Mouse (Mus musculus): ENCODE results near the gene Tmx4.
"Not testable (repeated sequence)": the region's sequence is repeated elsewhere in the genome, so short reads cannot be mapped to it uniquely, and the experiment has no call there.

Tmx4 gene

DNA sequence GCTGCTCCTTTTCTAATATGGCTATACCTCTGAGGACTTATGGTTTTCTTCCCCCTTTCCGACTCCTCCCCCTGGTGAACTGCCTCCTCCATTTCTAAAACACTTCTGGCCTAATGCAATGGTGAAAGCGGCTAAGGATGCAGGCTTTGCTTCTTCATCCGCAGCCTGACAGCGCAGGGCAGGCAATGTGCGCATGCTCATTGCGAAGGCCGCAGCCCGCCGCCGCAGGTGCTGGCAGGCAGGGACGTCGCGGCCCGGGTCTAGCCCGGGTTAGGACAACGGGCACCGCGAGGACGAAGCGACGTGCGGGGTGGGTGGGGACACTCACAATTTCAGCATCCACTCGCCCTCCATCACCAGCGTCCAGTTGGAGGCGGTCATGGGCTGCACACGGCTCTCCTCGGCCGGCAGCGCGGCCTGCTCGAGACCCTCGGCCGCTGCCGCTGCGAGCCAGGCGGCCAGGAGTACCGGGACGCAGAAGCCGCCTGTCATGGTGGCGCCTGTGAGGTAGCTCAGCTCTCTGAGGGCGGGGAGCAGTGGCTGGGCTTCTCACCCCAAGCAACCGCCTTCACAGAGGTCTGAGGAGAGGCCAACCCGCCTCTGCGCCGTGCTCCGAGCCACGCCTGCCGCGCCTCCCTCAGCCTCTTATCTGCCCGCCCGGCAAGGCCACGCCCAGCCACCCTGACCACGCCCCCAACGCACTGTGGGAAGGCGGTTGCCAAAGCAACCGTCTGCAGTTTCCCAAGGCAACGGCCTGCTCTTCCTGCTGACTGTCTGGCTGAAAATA is at the start of gene Tmx4:
TSS of gene Tmx4 (minus strand) at position 632 of the 787 bp plus-strand sequence.
- DNase-seq = peak; percentile 98

DNA sequence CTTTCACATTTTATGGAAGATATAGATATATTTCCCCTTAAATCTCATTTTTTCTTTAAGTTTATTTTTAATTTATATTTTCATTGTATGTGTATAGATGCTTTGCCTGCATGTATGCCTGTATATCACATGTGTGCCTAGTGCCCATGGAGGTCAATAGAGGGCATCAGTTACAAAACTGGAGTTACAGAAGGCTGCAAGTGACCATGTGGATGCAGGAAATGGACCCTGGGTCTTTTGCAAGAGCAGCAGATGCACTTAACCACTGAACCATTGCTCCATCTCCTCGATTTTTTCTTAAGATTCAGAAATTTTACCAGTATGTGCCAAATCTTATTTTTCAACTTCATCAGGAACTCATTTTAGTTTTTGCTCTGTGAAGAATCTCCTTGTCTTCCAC is 48.2 kb upstream of the Tmx4 start:
- no peak for DNase-seq

DNA sequence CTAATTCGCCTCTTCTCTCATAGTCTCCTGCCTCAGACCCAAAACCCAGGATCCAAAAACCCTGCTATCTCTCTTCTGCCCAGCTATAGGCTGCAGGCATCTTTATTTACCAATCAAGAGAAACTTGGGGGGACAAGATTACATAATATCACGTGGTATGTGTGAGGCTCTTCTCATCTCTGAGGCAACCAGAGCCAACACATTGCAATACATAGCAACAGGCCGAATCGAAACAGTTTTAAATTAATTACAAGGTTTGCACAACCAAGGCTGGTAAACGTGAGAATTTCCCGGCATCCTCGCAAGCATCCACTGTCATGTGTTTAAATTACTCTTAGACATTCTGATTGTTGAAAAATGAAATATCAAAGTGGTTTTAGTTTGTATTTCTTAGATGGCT is 47.1 kb upstream of the Tmx4 start:
- DNase-seq = no peak

DNA sequence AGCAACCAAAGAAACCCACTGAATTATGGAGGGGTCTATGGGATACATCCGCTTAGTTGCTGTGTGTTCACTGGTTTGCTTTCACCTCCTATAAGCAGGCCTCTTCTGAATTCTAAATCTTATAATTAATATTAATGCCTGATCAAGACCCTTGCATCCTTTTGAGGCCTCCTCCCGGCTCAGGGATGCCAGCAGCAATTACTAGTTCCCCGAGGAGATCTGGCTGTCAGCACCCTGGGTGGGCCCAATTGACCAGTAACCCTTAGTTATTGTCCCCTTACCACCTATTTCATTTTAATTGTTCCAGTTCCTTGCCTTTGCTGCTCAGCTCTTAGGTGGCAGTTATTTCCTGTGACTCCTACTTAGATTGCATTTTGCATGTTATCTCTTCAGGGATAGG is 38.4 kb upstream of the Tmx4 start:
- DNase-seq = peak; percentile 25

DNA sequence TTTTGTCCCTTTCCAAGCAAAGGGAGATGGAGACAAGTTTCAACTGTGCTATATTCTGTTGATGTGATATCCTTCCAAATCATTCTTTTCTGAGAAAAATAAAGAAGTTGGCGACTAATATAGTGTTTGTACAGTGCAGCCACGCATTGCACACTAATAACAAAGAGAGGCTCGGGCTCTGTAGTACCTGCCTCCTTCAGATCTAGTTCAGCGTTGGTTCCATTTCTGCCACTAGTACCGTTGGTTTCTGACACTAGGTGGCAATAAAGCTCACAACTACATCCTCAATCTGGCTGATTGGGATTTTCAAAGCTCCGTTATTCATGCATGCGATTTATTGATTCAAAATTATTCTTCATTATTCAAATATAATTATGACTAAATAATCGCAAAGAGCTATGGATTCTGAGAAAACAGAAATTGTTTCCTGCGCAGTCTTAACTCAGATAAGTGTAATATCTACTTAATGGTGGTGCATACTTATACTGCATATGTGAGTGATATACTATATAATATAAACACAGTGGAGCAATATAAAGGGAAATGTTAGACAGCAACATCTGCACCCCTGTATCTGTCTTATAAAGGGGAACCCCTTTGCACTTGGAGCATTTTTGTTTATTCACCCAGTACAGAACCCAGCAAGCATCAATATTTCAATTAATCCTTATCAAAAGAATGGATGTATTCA is 37.5 kb upstream of the Tmx4 start:
- DNase-seq = peak; percentile 57

DNA sequence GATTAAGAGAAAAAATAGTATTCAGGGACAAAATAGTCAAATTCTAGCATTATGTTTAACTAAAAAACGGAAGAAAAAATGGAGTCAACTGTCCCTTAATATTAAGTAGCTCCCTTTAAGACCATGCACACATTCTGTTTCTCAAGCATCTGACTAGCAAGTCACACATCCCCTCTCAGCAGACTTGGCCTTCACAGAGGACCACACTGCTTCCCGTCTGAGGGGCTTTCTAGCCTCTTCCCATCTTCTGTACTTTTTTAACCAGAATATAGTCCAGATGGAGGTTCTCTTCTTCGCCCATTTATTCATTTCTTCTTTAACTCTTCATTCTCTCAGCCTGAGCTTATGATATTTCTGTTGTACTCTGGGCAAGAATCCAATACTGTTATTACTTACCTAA is 35.6 kb upstream of the Tmx4 start:
- no peak for DNase-seq

DNA sequence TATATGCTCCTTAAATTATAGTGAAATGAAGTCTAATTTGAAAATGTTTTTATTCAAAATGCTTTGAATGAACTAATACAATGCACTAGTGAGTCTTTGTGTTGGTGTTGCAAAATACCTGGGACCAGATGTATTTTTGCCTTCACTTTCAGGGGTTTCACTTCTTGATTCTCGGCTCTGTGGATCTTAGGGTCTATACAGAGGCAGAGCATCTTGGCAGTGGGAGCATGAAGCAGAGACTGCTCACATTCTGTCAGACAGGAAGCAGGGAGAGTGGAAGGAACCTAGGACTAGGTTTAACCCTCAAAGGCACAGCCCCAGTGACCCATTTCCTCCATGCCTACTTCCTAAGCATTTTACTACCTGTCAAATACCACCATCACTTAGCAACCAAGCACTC is 31.5 kb upstream of the Tmx4 start:
- DNase-seq = no peak

DNA sequence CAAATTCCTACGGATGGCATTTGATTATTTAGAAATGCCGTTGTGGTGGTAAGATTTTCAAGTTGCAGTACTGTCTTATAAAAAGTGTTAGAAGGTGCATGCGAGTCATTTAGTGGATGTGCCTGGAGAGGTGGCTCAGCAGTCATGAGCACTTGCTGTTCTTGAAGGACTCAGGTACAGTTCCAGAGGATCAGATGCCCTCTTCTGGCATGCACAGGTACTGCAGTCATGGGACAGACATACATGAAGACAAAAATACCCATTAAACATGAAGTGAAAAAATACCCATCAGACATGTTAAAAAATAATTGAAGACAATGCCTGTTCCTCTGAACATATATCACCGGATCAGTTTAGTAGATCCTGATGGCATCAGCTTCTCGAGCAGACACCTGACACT is 29.7 kb upstream of the Tmx4 start:
- peak; percentile 47 for DNase-seq

DNA sequence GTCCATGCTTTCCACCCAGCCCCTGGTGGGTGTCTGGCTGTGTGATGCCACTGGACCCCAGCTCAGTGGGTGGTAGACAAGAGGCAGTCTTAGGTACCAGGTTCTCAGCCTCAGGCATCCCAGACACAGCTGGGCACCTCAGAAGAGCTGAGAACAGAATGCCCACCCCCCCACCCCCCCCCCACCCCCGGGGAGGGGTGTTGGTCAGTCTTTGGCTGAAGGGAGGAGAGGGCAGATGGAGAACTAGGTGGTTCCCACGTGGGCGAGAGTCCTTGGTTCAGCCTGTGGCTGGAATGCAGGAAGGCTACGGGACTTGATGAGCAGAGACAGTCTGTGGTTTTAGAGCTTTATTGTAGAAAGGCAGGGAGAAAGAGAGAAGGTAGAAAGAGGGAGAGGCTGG is 12.5 kb upstream of the Tmx4 start:
- DNase-seq = no peak

DNA sequence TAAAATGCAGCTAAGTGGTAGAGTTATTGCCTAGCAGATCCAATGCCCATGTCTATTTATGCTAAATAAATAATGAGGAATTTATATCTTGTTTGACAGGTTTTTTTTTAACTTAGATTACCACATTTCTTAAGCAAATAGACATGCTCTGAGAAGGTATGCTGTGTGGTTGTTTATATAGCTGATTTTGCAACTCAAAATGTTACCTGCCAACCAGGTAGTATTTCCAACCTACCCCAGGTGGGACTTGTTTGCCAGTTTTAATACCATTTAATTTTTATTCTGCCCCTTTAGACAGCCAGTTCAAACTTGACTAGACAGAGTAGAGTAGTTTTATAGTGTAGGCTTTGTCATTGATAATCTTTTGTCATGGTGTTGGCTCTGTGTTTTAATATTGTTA is 10.7 kb upstream of the Tmx4 start:
- no peak for DNase-seq

DNA sequence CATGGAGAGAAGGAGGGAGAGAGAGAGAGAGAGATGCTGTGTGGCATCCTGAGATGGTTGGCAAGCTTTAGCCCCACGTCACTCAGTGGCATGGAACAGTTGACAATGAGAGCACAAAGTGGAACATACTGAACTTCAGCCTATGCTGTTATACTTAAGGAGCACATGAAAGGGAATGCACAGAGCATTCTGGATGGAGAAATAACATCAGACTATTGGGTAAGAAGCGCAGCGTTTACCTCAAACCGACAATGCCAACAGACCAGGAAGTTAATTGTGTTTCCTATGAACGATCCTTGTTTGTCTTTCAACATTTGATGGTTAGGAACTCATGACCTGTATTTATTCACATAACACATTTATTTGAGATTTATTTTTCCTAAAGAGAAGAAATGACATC is 8.8 kb upstream of the Tmx4 start:
- no peak for DNase-seq

DNA sequence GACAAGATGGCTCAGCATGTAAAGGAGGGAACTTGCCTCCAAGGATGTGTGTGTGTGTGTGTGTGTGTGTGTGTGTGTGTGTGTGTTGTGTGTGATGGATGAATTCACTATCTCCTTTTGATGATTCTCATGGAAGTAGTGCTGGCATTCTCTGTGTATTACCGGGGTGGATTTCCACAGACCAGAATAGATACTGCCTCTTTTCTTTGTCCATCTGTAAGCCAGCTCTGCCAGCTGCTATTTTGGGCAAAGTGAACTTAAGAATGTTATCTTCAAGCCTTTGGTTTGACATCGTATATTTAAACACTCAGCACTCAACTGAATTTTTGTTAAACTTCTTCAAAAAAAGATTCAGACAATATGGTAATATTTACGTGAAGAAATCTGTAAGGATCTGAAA is 5.1 kb upstream of the Tmx4 start:
- no peak for DNase-seq

DNA sequence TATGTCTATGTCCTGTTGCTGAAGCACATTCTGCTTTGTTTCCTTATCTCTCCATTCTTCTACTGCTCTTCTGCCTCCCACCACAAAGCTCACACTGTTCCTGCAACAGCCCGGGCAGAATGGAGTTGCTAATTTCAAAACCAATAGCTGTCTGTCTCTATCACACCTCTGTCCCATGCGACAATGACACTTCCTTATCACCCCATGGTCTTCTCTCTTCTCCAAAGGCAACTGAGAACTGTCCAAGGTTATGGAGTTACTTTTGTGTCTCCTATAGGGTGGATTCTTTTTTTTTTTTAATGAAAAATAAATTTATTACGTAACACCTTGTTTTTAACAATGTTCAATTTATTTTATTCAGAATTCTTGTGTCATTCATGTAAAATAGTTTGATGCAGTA is 1.8 kb upstream of the Tmx4 start:
- DNase-seq = no peak

DNA sequence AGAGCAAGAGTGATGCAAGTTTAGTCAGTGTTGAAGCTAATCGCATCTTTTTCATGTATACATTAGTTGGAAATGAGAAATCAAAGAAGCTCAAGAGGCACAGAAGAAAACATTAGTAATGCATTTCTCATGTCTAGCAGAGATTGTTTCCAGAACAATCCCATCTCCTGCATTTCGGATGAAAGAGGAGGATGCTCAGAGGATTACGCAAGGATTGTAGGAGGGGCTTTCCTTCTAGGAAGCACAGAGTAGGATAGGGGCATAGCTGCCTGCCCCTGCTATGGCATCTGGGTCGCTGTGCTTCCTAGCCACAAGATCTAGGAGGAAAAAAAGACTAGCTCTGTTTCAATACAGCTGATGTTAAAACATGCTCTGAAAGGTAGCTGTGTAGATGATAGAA is 1.2 kb upstream of the Tmx4 start:
- DNase-seq = peak; percentile 17

DNA sequence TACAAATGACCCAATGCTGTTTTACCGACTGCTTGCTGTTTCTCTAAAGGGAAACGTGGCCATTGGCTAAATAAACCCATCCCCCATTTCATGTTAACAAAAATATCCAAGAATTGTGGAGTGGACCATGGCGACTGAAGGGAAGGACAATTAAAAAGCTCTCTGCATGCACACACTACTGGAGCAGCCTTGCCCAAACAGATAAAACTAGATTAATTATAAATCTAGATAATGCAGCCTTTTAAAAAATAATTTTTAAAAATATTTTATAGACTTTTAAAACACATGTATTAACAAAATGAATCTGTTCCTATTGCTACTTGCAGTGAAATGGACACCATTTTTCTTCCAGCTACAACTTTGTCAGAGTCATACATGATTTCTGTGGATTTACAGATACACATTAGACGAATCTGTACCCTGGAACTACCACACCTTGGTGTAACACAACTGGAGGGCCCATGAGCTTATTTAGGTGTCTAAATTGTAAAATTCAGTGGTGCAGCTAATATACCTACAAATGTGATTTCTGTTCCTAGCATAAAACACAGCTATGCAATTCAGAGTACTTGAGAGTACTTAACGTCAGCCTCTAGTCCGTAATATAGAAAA is 462 bp upstream of the Tmx4 start:
- no peak for DNase-seq

DNA sequence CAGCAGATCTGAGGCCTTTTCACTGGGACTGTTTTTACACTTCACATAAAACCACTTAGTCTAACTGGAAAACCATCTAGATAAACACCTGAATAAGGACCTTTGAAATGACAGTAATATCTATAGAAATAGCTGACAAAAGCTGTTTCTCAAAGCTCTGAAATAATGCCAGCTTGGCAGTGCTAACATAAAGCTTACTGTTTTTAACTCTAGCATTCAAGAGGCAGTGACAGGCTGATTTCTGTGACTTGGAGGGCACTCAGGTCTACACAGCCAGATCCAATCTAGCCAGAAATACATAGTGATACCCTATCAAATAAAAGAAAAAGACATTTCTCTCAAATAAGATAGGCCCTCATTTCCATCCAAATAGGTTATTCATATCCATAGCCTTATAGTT is 1.6 kb downstream of the Tmx4 start:
- DNase-seq = no peak

DNA sequence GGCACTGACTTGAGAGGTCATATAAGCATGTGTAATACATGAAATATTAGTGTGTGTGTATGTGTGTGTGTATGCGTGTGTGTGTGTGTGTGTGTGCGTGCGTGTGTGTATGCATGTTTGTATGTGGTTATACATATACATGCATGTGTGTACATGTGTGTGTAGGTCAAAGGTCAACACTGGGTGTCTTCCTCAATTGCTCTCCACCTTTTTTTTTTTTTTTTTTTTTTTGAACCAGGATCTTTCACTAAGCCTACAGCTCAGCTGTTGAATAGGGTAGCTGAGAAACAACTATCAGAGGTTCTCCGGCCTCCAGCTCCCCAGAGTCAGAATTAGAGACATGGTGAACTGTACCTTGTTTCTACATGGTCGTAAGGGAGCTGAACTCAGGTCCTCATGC is 2.6 kb downstream of the Tmx4 start:
- no peak for DNase-seq

DNA sequence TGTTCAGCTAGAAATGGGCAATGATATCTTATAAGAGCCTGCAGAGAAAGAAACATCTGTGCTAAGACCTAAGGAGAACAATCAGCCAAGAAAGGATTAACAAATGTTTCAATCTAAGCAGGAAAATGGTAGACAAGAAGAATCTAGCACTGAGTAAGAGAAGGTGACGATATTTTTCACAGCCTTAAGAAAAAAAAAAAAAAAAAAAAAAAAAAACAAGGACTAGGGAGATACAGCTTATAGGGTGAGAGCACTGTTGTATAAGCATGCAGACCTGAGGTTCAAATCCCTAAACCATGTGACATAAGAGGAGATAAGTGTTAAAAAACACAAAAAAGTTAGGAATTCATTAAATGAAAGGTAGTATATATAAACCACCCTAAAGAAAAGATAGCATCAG is 3.5 kb downstream of the Tmx4 start:
- no peak for DNase-seq

DNA sequence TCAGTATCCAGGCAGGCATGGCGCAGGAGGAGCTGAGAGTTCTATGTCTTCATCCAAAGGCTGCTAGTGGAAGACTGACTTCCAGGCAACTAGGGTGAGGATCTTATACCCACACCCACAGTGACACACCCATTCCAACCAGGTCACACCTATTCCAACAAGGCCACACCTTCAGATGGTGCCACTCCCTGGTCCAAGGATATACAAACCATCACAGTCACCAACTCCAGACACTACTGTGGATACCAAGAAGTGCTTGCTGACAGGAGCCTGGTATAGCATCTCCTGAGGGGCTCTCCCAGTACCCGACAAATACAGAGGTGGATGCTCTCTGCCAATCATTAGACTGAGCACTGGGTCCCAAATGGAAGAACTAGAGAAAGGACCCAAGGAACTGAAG is 15.4 kb downstream of the Tmx4 start:
- DNase-seq = not testable (repeated sequence)

DNA sequence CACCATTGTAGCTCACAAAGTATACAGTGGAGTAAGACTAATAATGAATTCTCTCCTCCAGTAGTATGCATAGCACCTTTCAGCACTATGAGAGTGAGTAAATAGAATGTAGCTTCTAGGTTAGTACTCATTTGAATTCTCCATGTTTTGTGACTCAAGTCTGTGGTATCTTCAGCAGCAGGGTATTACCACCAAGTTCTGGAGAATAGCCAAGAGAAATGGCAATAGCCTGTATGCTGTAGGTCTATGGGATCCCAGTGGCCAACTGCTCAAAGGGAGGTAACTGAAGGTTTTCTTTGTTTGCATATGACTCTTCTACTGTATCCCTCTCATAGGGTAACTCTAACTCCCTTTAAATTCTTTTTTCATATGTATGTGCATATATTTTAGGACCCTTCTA is 39.0 kb downstream of the Tmx4 start:
- no peak for DNase-seq

DNA sequence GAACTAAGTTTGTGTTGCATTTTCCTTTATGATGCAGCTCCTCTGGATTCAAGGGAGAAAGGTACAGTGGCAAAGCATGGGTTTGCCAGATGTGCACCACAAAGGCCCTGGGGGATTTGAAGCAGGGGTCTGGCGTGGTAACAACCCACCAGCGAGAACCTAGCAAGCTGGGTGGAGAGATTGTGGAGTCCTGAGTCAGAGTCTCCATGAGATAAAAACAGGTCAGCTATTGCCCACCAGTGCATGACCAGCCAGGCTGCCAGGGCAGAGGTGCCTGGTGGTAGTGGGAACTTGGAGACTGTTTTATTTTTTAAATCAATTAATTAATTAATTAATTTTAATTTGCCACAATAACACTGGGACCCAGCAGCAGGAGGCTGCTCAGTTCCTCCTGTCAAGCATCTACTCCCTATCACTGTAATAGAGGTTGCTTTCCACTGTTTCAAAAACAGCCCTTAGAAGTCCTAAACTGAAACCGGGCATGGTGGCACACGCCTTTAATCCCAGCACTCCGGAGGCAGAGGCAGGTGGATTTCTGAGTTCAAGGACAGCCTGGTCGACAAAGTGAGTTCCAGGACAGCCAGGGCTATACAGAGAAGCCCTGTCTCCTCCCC is 52.8 kb downstream of the Tmx4 start:
- no peak for DNase-seq

DNA sequence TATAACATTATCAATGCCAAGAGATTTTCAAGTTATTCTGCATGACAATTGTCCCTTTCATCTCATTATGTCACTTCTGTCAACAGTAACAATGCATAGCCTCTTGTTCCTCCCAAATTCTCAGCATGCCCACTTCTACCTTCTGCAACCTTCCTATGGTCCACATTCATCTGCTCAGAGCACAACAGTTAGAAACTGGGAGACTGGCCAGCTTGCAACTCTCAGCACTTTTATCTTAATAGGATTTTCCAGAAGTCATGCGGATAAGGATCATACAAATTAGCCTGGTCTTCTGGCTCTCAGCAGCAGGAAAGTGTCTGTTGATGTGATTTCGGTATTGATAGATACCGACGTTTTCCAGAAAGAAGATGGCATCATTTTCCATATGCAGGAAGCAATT is 58.7 kb downstream of the Tmx4 start:
- peak; percentile 8 for DNase-seq

DNA sequence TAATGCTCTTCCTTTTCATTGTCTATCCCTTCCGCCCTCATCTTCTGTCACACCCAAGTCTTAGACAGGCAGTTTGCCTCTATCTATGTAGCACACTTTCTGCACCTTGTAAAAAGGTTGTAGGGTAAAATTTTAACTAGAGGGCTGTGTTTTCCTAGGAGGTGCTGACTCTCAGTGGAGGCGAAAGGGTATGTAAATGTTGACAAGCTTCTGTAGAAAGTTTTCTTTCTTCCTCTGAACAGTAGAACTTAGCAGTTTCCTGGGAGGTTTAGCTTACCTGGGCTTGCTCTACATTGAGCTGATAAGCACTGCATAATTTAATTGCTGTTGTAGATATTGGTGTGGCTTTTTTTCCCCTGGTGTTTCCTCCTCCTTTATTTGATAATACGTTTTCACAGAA is 84.5 kb downstream of the Tmx4 start:
- DNase-seq = no peak

DNA sequence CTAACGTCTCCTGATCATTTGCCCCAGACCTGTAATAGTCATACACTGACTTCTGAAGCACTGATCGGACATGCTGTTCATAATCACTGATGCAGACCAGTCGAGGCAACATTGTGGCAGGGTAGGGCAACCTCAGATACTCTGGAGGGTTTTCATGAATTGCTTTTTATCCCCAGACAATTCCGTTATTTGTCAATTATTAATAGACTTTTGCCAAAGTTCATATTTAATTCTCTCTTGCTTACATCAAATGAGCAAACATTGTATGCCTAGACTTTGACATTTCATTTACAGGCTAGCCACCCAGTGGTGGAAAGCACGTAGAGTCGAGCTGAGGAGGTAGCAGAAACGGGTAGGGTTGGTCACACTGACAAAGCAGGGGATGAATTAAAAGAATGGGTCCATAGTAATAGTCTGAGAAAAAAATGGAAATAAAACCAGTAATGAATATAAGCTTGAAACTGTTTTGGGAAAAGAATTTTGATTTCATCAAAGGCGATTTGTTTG is 89.7 kb downstream of the Tmx4 start, which contains the start of gene Hao1:
TSS of gene Hao1 (minus strand) at position 148 of the 507 bp plus-strand sequence.
- DNase-seq = no peak

Data from retina, postnatal 1 day (tissue).